Mouse (Mus musculus) effector memory CD4-positive, alpha-beta T cell, adult 7 months (primary cell): ENCODE results near the gene Defb29. TPM values are rescaled to one million over a fixed set of nuclear protein-coding genes. Genes with fewer than 3 reads are reported as not detected.

Experiments
- polyA plus RNA-seq: library from polyadenylated mRNA; unstranded; fragments of 100-300 nt; shearing (Covaris generic); gene quantifications from one replicate; pipeline ENCODE4 v1.2.1, GENCODE M21; 2017

The Defb29 gene
- not detected for polyA plus RNA-seq

DNA sequence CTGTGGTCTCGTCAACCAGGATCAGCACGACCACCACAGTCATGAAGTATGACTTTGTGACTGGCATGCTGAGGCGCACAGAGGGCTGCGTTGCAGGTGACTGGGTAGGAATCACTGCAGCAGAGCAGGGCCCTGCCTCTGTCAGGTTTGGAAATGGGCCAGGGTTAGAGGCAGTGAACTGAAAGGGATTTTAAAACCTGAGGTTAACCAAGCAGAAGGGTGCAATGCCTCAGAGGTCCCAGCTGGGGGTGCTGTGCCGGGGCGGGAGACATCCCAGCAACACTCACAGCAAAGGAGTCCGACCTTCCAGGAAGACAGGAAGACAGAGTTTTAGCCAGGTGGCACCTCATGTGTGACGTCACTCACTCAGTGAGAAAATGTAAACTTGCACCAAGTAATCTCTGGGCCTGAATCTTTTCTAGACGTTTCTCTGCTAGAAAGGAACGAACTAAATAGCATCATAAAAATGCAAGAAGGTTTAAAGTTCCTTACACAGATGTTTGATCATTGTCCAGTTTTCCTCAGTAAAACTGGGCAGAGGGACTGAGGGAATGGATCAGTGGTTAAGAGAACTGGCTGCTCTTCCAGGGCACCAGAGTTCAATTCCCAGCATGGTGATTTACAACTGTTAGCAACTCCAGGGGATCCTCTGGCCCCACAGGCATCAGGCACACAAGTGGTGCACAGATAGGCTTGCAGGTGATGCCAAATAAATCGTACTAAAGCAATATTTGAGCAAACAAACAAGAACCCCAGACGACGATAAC is at the start of gene Defb29:
Gene Defb29, minus strand, starts transcription at position 155 of the 767 bp plus-strand sequence.

GRCm38 (mm10) chr2:152580107-152580506 is 40.2 kb upstream of the Defb29 start, which contains the start of gene Defb19:
TSS of gene Defb19 (minus strand) at chr2:152580312.

DNA sequence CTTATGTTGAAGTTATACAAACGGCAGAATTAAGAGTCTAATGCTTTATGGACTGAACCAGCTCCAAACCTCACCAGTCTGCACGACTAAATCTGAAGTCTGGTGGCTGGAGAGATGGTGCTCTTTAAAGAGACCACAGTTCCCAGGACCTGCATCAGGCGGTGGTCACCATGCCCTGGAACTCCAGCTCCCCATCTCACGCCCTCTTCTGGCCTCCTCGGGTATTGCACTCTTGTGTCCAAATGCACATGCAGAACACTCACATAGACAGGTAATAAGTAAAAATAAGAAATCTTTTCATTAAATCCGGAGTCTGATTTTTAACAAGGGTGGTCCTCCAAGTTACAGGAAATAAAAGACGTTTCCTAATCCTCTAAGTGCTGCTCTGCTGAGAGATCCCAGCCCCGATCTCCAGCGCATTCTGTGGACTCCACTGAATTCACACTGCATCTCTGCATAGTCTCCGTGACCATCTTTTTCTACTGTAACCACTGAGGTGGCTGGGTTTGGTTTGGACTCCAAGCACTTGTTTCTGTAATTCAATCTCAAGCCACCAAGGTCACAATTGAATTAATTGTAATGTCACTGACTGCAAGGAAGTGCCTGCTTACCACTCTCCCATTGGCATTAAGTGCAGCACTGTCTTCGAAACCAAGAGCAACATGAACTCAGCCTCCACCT is 32.4 kb upstream of the Defb29 start, which contains the start of gene Defb21:
Gene Defb21, plus strand, starts transcription at position 631 of the 681 bp plus-strand sequence.

DNA sequence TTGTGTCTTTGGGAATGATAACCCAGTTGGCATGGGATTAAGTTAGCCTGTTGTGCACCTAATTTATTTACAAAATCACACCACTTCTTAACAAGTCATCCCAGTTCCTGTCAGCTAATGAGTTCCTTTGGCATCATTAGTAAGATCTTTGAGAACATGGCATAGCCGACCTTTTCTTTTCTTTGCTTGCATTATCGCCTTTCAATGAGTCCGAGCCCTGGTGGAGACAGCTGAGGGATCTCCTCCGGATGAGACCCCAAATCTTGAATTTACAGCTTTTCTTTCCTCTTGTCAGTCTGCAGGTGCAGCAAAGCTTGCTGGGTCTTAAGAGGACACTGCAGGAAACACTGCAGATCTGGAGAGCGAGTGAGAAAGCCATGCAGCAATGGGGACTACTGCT is 29.1 kb upstream of the Defb29 start, which contains the start of gene Gm17416:
Gene Gm17416, plus strand, starts transcription at position 301 of the 400 bp plus-strand sequence.

DNA sequence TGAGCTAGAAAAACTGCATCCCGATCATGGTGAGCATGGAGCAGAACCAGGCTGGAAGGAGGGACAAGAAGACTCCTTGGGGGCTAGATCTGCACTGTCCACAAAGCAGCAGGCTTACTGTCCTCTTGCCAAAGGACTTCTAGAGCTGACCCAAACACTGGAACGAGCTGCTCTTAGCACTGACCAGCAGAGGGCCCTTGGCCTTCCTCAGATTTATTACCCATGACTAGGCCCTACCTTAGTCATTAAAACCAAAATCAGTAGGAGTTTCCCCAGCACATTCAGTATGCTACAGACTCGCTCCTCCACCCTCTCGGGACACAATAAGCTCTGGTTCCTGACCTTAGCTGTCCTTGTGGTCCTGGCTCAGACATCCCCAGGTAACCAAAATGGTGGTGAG is 21.9 kb downstream of the Defb29 start, which contains the start of gene Defb28:
Gene Defb28, plus strand, starts transcription at position 275 of the 400 bp plus-strand sequence.

DNA sequence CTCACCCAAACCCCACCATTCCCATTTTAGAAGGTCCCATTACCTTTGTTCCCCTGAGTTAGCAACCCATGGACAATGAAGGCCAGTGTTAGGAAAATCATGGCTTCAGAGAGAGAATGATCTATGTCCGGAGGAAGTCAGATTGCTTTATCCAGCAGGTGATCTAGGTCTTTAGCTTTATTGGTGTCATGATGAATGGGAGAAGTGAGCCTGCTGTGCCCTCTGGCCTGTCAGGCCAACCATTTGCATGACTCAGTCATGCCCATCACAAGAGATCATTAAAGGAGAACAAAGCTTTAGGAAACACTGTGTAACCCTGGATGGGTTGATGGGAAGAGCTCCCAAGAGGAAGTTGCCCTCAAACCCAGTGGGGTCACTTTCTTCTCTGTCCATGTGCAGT is 28.3 kb downstream of the Defb29 start, which contains the start of gene Defb26:
Gene Defb26, minus strand, starts transcription at position 101 of the 400 bp plus-strand sequence.

DNA sequence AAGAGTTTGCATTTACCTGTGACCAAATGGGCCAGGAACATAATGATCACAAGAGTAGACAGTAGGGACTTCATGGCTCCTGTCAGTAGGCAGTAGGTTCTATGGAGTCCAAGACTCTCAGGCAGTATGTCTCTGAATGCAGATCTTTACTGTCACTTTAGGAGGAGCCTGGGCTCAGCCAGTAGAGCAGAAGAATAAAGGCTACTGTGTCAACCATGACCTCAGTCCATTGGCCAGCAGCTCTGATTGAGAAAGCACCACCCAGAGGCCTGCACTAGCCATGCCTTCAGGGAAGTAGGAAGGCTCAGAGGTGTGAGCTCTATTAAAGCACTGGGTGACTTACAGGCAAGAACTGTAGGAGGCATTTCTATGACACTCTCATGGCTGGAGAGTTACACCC is 49.9 kb downstream of the Defb29 start, which contains the start of gene Defb22:
Gene Defb22, minus strand, starts transcription at position 101 of the 400 bp plus-strand sequence.

Other genes starting within 250 kb of the Defb29 start
- gene Tbc1d20, start 246.3 kb downstream of the Defb29 start, polyA plus RNA-seq, result 66.3 TPM
- 268 TPM for gene Rbck1, start 207.4 kb downstream of the Defb29 start, polyA plus RNA-seq
- gene Trib3, start 196.1 kb downstream of the Defb29 start, polyA plus RNA-seq, result 5.6 TPM
- not detected for gene Nrsn2, start 163.5 kb downstream of the Defb29 start, polyA plus RNA-seq
- gene Sox12, start 142.0 kb downstream of the Defb29 start, polyA plus RNA-seq, result 0.21 TPM
- 0.93 TPM for gene Zcchc3, start 125.1 kb downstream of the Defb29 start, polyA plus RNA-seq
- 0.62 TPM for gene 6820408C15Rik, start 124.5 kb downstream of the Defb29 start, polyA plus RNA-seq
- not detected for gene Defb23, start 75.5 kb downstream of the Defb29 start, polyA plus RNA-seq
- not detected for gene Defb20, start 63.0 kb downstream of the Defb29 start, polyA plus RNA-seq
- gene Defb22, start 50.0 kb downstream of the Defb29 start, polyA plus RNA-seq, result not detected
- gene Defb26, start 28.4 kb downstream of the Defb29 start, polyA plus RNA-seq, result not detected
- gene Defb28, start 21.8 kb downstream of the Defb29 start, polyA plus RNA-seq, result not detected
- gene Gm17416, start 29.2 kb upstream of the Defb29 start, polyA plus RNA-seq, result not detected
- not detected for gene Defb21, start 32.6 kb upstream of the Defb29 start, polyA plus RNA-seq
- gene Defb19, start 40.2 kb upstream of the Defb29 start, polyA plus RNA-seq, result 1.1 TPM
- gene Defb45, start 59.3 kb upstream of the Defb29 start, polyA plus RNA-seq, result not detected
- not detected for gene Defb36, start 64.2 kb upstream of the Defb29 start, polyA plus RNA-seq
- not detected for gene Defb25, start 83.0 kb upstream of the Defb29 start, polyA plus RNA-seq
- not detected for gene Rem1, start 86.9 kb upstream of the Defb29 start, polyA plus RNA-seq
- 182 TPM for gene H13, start 129.4 kb upstream of the Defb29 start, polyA plus RNA-seq
- 4.7 TPM for gene Mcts2, start 146.9 kb upstream of the Defb29 start, polyA plus RNA-seq
- gene Id1, start 196.2 kb upstream of the Defb29 start, polyA plus RNA-seq, result 1.9 TPM
- gene Cox4i2, start 214.1 kb upstream of the Defb29 start, polyA plus RNA-seq, result 0.54 TPM